Mouse (Mus musculus) frontal cortex, postnatal 10 days (tissue): ENCODE measurements at regions not wholly inside any gene's neighbourhood (a gene's known extent, or its start where the extent isn't known, plus 50 kb on each side); places are given as distances from the start of the nearest gene placed in this dataset.

ENCODE experiments used
- DNase-seq, 2 experiments: peaks; one replicate each; pipeline ENCODE4 v3.0.0; 2022; ENCODE audit warnings: low spot score in 2 of 2, mixed read lengths in 1 of 2

DNA sequence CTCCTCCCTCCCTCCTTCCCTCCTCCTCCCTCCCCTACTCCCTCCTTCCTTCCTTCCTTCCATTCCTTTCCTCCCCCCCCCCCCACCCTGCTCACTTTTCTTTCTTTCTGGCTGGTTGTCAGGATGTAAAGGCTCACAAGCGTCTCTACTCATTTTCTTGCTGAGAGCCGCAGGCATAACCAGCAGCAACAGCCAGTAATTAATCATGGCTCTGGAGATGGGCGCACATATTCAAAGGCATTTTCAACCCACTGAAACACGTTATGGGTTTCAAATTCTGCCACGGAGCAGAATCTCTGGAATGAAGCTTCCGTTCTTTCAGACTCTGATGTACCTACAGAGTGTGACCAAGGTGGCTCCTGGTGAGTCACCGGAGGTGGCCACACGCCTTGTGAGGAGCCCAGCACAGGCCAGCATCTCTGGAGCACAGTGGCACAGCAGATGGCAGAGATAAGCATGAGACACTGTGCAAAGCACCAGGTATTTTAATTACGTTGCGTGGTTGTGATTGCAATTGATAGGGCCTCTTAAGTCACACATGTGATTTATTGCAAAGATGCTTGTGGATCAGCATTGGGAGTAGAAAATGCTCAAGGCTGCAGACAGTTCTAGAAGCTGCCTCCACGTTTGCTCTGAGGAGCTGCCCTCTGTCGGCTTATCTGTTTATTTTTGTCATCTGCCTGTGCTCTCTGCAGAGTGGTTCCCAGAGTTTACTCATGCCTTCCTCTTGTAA is 236.0 kb downstream of the Mtx2 start:
- DNase-seq = no peak

DNA sequence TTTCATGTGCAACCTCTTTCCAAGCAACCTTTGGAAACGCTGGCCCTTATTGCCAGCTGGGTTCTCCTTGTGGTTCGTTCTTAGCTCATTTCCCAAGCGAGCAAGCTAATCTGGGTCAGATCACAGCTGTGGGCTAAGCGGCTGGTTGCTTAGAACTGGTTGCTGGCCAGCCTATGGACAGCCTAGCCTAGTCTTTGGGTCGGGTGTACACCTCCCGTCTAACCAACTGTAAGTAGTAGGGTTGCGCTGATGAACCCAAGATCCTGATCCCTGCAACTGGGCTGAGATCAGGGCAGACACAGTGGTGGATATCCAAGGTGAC is 236.5 kb downstream of the Mtx2 start:
- DNase-seq = no peak

DNA sequence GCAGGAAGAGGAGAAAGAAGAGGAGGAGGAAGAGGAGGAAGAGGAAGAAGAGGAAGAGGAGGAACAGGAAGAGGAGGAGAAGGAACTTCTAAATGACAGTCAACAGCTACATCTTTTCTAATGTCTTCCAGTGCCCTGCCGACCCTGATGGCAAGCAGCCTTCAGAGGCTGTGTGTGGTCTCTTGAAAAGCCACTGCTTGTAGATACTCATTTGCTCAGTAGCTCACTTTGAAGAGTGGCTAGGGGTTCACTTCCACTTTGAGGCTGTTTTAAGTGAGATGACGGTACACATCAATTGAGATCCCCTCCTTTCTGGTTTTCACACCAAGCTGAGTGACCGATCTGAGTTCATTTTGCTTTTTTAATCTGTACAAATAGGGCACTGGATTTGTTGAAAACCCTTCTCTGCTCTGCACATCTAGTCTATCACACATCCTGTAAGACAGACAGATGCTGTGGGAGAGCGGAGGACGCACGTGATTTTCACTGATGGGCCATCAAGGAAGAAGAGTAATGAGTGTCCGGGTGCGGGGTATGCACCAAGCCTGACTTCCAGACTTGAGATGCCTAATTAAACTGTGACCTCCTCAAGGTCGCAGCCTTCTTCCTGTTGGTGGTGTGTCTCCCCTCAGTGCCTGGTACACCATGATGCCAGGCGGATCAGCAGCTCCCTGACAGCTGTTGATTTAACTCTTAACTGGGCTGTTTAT is 239.0 kb downstream of the Mtx2 start:
- DNase-seq = no peak

- no peak for DNase-seq
Measured at GRCm38 (mm10) chr2:75065304-75065703, 239.7 kb downstream of the Mtx2 start.

DNA sequence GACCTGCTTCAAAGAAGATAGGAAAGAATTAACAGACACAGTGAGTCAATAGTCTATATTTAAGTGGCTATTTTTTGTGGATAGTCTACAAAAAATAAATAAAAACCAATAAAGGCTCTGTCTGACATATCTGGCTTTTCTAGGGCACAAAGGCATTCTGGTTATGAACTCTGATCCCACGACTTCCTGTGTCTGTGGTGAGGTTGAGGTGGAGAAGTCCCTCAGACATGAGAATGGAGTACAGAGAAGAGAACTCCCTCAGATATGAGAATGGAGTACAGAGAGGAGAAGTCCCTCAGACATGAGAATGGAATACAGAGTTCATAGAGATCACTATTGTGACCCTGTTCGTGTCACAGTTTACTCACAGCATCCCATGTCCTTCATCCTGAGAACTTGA is 243.7 kb downstream of the Mtx2 start:
- no peak for DNase-seq

DNA sequence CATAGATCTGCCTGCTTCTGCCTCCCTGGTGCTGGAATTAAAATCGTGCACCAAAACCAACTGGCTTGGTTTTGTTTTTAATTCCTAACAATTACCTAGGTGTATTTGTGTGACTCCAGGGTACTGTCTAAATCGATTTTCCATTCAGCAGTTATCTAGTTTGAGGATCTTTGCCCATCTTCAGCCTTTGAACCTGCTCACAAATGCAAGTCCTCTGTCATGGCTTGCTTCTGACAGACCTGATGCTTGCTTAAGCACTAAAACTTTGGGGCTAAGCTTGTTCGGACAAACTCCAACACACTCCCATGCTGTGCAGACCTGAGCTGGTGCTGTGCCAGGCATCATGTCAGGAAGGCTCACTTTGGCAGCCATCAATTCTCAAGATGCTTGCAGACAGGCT is 246.4 kb downstream of the Mtx2 start:
- no peak for DNase-seq

GRCm38 (mm10) chr2:75072471-75072870 is 246.9 kb downstream of the Mtx2 start:
- DNase-seq = no peak

DNA sequence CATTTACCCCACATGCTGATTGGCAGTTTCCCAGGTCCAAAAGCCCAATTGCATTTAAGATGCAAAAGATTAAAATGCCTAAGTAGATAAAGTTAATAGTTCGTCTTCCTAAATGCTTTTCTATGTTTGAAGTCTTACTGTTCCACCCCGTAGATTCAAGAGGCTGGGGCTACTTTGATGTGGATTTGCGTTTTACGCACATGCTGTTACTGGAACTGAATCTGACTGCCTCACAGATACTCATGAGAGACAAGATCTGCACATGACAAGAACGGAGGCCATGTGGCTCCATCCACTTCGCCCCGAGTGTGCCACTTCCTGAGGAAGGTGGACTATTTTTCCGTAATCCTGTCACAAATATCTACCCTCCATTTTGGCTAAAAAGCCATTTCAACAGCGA is 247.6 kb downstream of the Mtx2 start:
- no peak for DNase-seq

- no peak for DNase-seq
Measured at GRCm38 (mm10) chr2:75087164-75087563, 261.6 kb downstream of the Mtx2 start.

- no peak for DNase-seq
Measured at GRCm38 (mm10) chr2:75089186-75089585, 263.6 kb downstream of the Mtx2 start.

- DNase-seq = no peak
Measured at GRCm38 (mm10) chr2:75089616-75090015, 264.0 kb downstream of the Mtx2 start.

GRCm38 (mm10) chr2:75090439-75090838 is 264.8 kb downstream of the Mtx2 start:
- no peak for DNase-seq

GRCm38 (mm10) chr2:75101501-75101900 is 275.9 kb downstream of the Mtx2 start:
- no peak for DNase-seq

DNA sequence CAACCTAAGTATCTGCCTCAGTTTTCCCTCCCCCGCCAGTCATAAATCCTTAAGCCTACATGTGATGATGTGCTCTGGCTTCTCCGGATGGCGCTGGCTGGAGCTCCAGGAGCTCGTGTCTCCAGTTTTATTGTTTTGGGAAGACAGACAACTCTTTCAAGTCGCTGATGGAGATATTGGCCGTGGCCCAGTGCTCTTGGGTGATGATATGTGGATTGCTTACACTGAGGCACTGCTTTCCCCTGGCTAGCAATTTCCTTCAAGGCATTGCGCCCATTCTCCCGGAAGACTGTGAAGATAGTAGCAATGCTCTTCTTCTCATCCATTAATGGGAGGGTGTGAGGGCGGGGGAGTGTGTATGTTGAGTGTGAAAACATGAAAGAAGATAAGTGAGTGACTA is 287.1 kb downstream of the Mtx2 start:
- DNase-seq = no peak

DNA sequence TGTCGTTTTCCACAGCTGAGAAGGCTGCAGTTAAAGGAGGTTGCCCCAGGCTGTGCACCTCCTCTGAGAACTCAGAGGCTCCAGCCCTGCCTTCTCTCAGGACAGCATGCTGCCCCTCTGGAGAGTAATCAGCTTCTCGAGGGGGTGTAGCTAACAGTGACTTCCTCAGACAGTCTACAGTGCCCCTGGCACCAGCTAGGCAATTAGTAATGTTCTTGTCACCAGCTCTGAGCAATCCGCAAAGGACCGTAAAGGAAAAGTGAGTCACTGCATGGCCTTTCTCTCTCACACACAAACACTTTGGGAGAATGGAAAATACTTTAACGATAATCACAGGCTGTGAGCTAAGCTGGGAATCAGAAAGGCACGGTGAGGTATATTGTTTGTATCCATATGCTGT is 288.8 kb downstream of the Mtx2 start:
- no peak for DNase-seq

GRCm38 (mm10) chr2:75118348-75118926 is 292.8 kb downstream of the Mtx2 start:
- no peak for DNase-seq

DNA sequence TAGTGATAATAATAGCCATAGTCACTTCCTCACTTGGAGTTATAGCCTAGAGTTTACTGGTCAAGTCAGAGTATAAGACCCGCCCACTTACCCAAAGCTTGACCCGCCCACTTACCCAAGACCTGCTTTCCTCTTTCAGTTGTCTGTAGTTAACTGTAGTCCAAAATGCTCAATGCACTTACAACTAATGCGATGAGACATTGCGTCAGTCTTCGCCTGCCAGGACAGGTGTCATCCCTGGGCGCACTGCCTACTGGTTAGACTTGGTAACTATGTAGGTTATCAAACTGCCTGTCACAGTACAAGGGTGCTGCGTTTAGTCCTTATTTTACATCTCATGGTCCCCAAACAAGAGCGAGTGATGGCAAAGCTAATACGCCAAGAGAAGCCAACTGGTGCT is 294.0 kb downstream of the Mtx2 start:
- DNase-seq = no peak

DNA sequence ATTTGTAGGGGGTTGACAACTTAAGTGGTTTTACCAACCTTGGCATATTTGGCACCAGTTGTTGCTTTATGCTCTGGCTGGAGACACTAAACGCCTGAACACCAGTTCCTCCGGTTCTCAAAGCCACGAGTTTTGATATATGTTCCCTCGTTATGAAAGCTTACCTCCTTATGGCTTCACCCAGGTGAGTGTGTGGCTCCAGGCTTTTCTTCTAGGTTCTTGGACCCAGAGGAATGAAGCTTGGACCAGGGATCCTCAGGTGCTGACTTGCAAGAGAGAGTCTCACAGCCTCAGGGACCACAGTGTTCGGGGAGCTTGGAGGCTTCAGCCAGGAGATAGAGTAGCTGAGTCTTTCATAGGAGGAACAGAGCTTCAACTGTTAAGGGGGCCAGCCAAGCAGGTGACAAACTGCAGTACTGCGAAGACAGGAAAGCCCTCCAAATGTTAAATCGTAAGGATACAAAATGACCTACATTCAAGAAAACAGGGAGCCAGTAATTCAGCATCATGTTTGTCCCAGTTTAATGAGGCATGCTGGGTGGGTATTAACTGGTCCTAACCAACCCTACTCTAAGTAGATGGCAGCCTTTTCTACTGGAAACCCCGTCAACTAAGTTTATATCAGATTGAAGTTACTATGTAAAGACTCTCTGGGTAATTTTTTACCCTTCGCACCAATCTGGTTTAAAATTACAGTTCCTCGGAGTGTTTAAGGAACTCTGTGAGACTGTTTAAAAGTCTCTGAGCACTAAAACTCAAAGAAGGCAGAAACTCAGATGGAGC is 307.9 kb downstream of the Mtx2 start:
- DNase-seq = no peak

DNA sequence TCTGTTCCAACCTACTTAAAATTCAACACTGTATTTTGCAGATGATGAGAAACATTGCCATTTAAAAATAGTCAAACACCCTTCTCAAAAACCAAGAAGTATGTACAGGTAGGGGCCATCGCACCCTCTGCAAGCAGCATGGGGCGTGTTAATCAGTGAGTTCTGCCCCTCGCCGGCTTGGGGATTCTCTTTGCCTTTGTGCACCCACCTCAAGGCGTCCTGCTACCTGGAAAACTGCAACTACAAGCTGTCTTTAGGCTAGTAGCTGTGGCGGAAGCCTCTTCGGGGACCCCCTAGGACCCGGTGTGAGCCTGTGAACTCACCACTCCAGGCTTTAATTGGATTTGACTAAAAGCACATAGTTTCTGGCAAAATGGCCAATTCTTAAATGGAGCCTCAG is 311.0 kb downstream of the Mtx2 start:
- no peak for DNase-seq

DNA sequence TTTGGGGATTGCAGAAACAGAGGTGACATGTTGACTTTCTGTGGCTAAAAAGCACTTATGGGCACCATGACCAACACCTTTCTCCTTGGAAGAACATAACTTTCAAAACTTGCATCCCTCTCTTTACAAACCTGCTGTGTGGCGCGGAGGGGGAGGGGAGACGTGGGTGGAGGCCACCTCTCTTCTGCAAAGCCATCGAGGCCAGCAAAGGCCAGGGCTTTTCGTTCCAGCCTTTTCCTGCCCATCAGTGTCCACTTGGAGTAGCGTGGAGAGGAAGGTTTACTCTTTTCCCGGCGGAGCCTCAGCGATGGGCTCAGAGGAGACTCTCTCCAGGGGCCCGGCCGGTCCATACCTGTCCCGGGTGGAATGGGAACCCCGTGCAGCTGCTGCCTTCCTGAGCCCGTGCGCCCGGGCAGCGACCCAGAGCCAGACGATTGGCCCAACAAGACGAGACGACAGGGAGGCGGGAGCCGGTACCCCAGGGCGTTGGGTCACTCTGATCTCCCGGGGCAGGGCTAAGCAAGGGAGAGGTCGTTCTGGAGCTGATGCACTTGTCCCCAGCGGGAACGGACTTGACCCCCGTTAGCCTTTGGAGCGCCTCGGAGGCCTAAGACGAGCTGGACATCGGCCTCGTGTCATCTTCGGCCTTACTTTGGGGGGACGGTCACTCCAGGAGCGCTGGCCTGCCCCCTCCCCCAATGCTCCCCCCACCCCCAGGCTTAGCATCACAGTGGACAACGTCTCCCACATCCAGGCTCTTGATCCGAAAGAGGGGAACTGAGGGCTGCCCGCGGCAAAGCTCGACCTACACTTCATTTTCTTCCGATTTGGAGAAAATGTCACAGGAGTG is 311.8 kb downstream of the Mtx2 start:
- no peak for DNase-seq

GRCm38 (mm10) chr2:75137983-75138745 is 312.6 kb downstream of the Mtx2 start:
- DNase-seq = peak in 1 of 2 experiments; percentile 51
